Mouse (Mus musculus): ENCODE data around the gene Hist1h4n.
A peak's percentile ranks its signal among the peaks of the same experiment; 100 is the strongest.
"Not testable (repeated sequence)": the region's sequence is repeated elsewhere in the genome, so short reads cannot be mapped to it uniquely, and the experiment has no call there.

The Hist1h4n gene

GRCm38 (mm10) chr13:21831418-21832394 is at the start of gene Hist1h4n:
Hist1h4n (minus strand) TSS chr13:21832196.
- not testable (repeated sequence) for H3K4me3 ChIP-seq (replicated peaks; ENCODE audit: low read length); H3K27me3 ChIP-seq (ENCODE audit: insufficient read depth, low read length); H3K9me3 ChIP-seq (ENCODE audit: low read length); H3K36me3 ChIP-seq (ENCODE audit: insufficient read depth, low read length)
- H3K4me1 ChIP-seq (replicated peaks; ENCODE audit: low read depth, low read length): peaks cover 33% of the 10 kb centered on the region

DNA sequence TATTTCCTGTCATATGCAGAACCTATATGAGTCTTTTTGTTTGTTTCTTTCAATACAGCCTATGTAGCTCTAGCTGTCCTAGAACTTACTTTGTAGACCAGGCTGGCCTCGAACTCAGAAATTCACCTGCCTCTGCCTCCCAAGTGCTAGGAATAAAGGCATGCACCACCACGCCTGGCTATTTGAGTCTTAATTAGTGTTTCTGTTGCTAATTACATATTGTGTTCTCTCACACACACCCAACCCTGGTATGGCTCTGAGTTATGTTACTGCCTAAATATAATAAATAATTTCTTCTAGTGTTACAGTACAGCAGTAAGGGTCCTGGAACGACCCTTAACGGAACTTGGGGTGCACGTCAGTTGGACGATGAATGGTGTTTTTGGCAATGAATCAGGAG is 48.7 kb upstream of the Hist1h4n start:
- Histone ChIP-seq H3K27me3 (ENCODE audit: insufficient read depth, low read length) (no peaks in the 10 kb centered on the region), H3K4me3 (replicated peaks; ENCODE audit: low read length) (no peak overlapping the region), H3K9me3 (ENCODE audit: low read length) (no peaks in the 10 kb centered on the region), H3K36me3 (ENCODE audit: insufficient read depth, low read length) (no peaks in the 10 kb centered on the region), H3K4me1 (replicated peaks; ENCODE audit: low read depth, low read length) (peaks cover 32% of the 10 kb centered on the region)
- TF ChIP-seq NANOG (IDR thresholded peaks at IDR 0.05; ENCODE audit: borderline replicate concordance, low read length) (no peak), POU5F1 (IDR thresholded peaks at IDR 0.05; ENCODE audit: borderline replicate concordance, low read length) (no peak), CTCF (conservative IDR thresholded peaks at IDR 0.05; ENCODE audit: low read length) (no peak)

GRCm38 (mm10) chr13:21865503-21865902 is 33.5 kb upstream of the Hist1h4n start:
- TF ChIP-seq NANOG (IDR thresholded peaks at IDR 0.05; ENCODE audit: borderline replicate concordance, low read length): peak; percentile 40; the same call in 1 of the 2 replicates
- not testable (repeated sequence) for H3K9me3 ChIP-seq (ENCODE audit: low read length); H3K36me3 ChIP-seq (ENCODE audit: insufficient read depth, low read length); H3K27me3 ChIP-seq (ENCODE audit: insufficient read depth, low read length)
- peaks cover 61% of the 10 kb centered on the region for H3K4me1 ChIP-seq (replicated peaks; ENCODE audit: low read depth, low read length)
- peak overlapping the region; percentile 61 for H3K4me3 ChIP-seq (replicated peaks; ENCODE audit: low read length)

DNA sequence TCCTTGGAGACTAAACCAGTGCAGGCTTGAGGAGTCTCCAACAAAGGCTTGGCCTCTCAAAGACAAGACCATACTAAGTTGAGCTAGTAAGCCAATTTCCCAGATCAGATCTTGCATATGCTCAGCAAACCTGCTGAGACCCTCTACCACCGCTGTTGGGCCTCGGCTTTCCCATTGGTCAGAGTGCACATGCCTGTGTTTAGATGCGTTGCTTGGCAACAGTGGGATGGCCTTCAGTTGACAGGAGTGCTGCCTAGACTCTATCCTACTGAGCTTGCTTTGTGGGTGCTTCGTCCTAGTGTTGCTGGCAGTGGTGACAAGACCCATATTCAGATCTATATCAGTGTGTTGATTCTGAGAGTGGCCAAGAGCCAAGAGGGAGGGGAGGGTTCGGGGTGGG is 29.6 kb upstream of the Hist1h4n start:
- Histone ChIP-seq H3K36me3 (ENCODE audit: insufficient read depth, low read length) (no peaks in the 10 kb centered on the region), H3K27me3 (ENCODE audit: insufficient read depth, low read length) (no peaks in the 10 kb centered on the region), H3K4me3 (replicated peaks; ENCODE audit: low read length) (no peak overlapping the region), H3K4me1 (replicated peaks; ENCODE audit: low read depth, low read length) (peaks cover 87% of the 10 kb centered on the region), H3K9me3 (ENCODE audit: low read length) (no peaks in the 10 kb centered on the region)
- no peak for TF ChIP-seq POU5F1 (IDR thresholded peaks at IDR 0.05; ENCODE audit: borderline replicate concordance, low read length)
- no peak for TF ChIP-seq CTCF (conservative IDR thresholded peaks at IDR 0.05; ENCODE audit: low read length)

DNA sequence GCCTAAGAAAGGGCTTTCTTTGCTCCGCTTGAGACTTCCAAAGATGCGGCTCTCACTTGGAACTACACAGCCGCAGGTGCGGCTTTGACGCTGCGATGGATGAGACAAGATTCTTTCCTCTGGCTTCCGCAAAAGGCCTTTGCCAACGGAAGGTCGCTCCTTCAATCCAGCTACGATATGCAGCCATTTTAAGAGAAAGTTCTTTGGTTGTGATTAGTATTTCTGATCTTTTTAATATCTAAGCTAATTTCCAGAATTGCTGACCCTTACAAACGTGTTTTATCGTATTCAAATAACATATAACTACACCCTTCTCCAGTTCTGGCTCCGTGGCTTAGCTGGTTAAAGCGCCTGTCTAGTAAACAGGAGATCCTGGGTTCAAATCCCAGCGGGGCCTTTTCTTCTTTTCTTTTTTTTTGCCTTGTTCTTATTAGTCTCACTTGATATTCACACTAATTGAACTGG is 23.7 kb upstream of the Hist1h4n start:
- Histone ChIP-seq H3K27me3 (ENCODE audit: insufficient read depth, low read length) (no peaks in the 10 kb centered on the region), H3K9me3 (ENCODE audit: low read length) (no peaks in the 10 kb centered on the region), H3K4me3 (replicated peaks; ENCODE audit: low read length) (peak overlapping the region; percentile 89), H3K4me1 (replicated peaks; ENCODE audit: low read depth, low read length) (peaks cover 82% of the 10 kb centered on the region), H3K36me3 (ENCODE audit: insufficient read depth, low read length) (no peaks in the 10 kb centered on the region)
- TF ChIP-seq POU5F1 (IDR thresholded peaks at IDR 0.05; ENCODE audit: borderline replicate concordance, low read length) (no peak), NANOG (IDR thresholded peaks at IDR 0.05; ENCODE audit: borderline replicate concordance, low read length) (no peak), CTCF (conservative IDR thresholded peaks at IDR 0.05; ENCODE audit: low read length) (no peak)

DNA sequence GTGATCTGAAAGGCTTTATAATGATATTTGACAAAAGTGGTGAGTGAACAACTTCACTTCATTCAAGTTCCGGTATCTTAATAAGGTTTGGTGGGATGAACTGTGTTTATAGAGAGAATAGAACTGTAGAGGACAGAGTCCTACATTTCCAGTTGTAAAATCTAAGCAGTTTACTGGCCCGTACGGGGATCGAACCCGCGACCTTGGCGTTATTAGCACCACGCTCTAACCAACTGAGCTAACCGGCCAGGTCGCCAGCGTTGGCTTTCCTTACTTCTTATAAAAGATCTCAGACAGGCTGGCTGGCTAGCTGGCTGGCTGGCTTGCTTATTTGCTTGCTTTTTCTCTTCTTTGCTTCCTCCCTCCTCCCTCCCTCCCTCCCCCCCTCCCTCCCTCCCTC is 23.1 kb upstream of the Hist1h4n start:
- H3K36me3 ChIP-seq (ENCODE audit: insufficient read depth, low read length): no peaks in the 10 kb centered on the region
- no peaks in the 10 kb centered on the region for H3K9me3 ChIP-seq (ENCODE audit: low read length)
- TF ChIP-seq NANOG (IDR thresholded peaks at IDR 0.05; ENCODE audit: borderline replicate concordance, low read length): no peak
- no peak for TF ChIP-seq POU5F1 (IDR thresholded peaks at IDR 0.05; ENCODE audit: borderline replicate concordance, low read length)
- TF ChIP-seq CTCF (conservative IDR thresholded peaks at IDR 0.05; ENCODE audit: low read length): no peak
- H3K4me1 ChIP-seq (replicated peaks; ENCODE audit: low read depth, low read length): peaks cover 82% of the 10 kb centered on the region
- peak overlapping the region; percentile 89 for H3K4me3 ChIP-seq (replicated peaks; ENCODE audit: low read length)
- no peaks in the 10 kb centered on the region for H3K27me3 ChIP-seq (ENCODE audit: insufficient read depth, low read length)

DNA sequence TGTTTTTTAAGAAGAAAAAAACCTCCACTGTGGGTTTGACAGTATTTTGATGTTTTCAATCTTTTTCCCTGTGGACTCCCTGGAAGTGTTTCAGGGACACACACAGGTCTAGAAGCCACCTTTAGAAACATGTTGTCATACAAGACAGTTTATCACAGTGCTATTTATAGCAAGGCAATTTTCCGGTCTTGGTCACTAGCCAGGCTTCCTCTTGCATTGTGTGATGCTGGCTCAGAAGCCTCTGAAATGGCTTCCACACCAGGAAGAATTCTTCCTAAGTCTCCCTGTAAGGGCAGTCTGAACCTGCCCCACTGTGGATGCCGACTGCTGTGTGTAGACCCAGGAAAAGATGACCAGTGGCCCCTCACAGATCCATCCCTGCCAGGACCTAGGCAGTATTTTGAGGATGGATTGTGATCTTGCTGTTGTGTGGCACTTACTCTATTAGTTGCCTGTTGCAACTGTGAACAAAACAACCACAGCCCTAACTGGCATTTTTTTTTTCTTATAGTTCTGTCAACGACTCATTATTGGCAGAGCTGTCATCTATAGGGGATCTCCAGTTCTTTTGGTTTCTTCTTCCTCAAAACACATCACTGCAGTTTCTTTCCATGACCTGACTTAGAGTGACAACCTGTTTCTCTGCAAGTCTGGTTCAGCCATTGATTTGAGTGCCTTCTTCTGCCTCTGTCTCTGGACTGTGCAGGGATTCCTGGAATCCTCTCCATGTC is 20.4 kb upstream of the Hist1h4n start:
- no peaks in the 10 kb centered on the region for H3K9me3 ChIP-seq (ENCODE audit: low read length)
- no peaks in the 10 kb centered on the region for H3K36me3 ChIP-seq (ENCODE audit: insufficient read depth, low read length)
- no peak for TF ChIP-seq POU5F1 (IDR thresholded peaks at IDR 0.05; ENCODE audit: borderline replicate concordance, low read length)
- TF ChIP-seq CTCF (conservative IDR thresholded peaks at IDR 0.05; ENCODE audit: low read length): no peak
- TF ChIP-seq NANOG (IDR thresholded peaks at IDR 0.05; ENCODE audit: borderline replicate concordance, low read length): no peak
- no peaks in the 10 kb centered on the region for H3K27me3 ChIP-seq (ENCODE audit: insufficient read depth, low read length)
- no peak overlapping the region for H3K4me3 ChIP-seq (replicated peaks; ENCODE audit: low read length)
- peaks cover 59% of the 10 kb centered on the region for H3K4me1 ChIP-seq (replicated peaks; ENCODE audit: low read depth, low read length)

GRCm38 (mm10) chr13:21850696-21851095 is 18.7 kb upstream of the Hist1h4n start:
- H3K9me3 ChIP-seq (ENCODE audit: low read length); H3K27me3 ChIP-seq (ENCODE audit: insufficient read depth, low read length); H3K36me3 ChIP-seq (ENCODE audit: insufficient read depth, low read length): not testable (repeated sequence)

More at GRCm38 (mm10) chr13:21850696-21851095, 18.7 kb upstream of the Hist1h4n start:
- peak; percentile 51; the same call in 1 of the 2 replicates for TF ChIP-seq NANOG (IDR thresholded peaks at IDR 0.05; ENCODE audit: borderline replicate concordance, low read length)
- peaks cover 47% of the 10 kb centered on the region for H3K4me1 ChIP-seq (replicated peaks; ENCODE audit: low read depth, low read length)
- not testable (repeated sequence) for H3K4me3 ChIP-seq (replicated peaks; ENCODE audit: low read length)
